Mouse (Mus musculus) hindbrain, embryonic 12.5 days (tissue): ENCODE results near the gene Cttn. TPM values are rescaled to one million over a fixed set of nuclear protein-coding genes. Genes with fewer than 3 reads are reported as not detected.
A peak's percentile ranks its signal among the peaks of the same experiment; 100 is the strongest.

Source experiments
- ATAC-seq: fragments of 200-750 bp; cut with Nextera tagmentation; 2 replicates; pipeline ENCODE4 v1.8.0; 2017; ENCODE audit warnings: moderate TSS enrichment; ENCODE audit not compliant: low FRiP score
- H3K27ac ChIP-seq: fragments of 300-500 bp; sonication (generic); 2 replicates; pipeline ENCODE4 v1.5.1; 2016; ENCODE audit warnings: mild to moderate bottlenecking
- H3K27me3 ChIP-seq: fragments of 300-500 bp; sonication (generic); 2 replicates; pipeline ENCODE4 v1.6.1; 2016; ENCODE audit warnings: mild to moderate bottlenecking
- H3K36me3 ChIP-seq: fragments of 300-500 bp; sonication (generic); 2 replicates; pipeline ENCODE4 v1.6.1; 2016; ENCODE audit warnings: mild to moderate bottlenecking
- H3K4me1 ChIP-seq: fragments of 300-500 bp; sonication (generic); 2 replicates; pipeline ENCODE4 v1.6.1; 2016
- H3K4me2 ChIP-seq: fragments of 300-500 bp; sonication (generic); replicated peaks from 2 replicates; pipeline ENCODE4 v1.6.1; 2016; ENCODE audit warnings: mild to moderate bottlenecking
- H3K4me3 ChIP-seq: fragments of 300-500 bp; sonication (generic); 2 replicates; pipeline ENCODE4 v1.5.1; 2016; ENCODE audit warnings: mild to moderate bottlenecking
- H3K9ac ChIP-seq: fragments of 300-500 bp; sonication (generic); 2 replicates; pipeline ENCODE4 v1.6.1; 2016; ENCODE audit warnings: mild to moderate bottlenecking, moderate library complexity
- H3K9me3 ChIP-seq: fragments of 300-500 bp; sonication (generic); replicated peaks from 2 replicates; pipeline ENCODE4 v1.6.1; 2016; ENCODE audit warnings: mild to moderate bottlenecking
- WGBS: fragments of 180-500 bp; shearing (Covaris S2); methylation state at CpG from one replicate; pipeline ENCODE4 v1.1.7; 2016; 5-methylcytosine and 5-hydroxymethylcytosine counted together
- polyA plus RNA-seq: library from polyadenylated mRNA; unstranded; fragments of >200 nt; fragmentation: Nextera tagmentation; extraction: Ambion mirVana; gene quantifications from 2 replicates; pipeline ENCODE4 v1.2.1, GENCODE M21; 2016

Cttn gene
- polyA plus RNA-seq, 1 experiment from 2014 or later = 198 TPM

- Histone ChIP-seq H3K36me3 (peaks cover 23% of the 10 kb centered on the region), H3K27me3 (no peaks in the 10 kb centered on the region), H3K4me1 (peaks cover 31% of the 10 kb centered on the region), H3K9me3 (no peaks in the 10 kb centered on the region), H3K27ac (peak overlapping the region; percentile 73), H3K4me2 (no peak overlapping the region), H3K4me3 (no peak overlapping the region), H3K9ac (no peak overlapping the region)
- WGBS = 45% methylated on average over 22 of the region's 22 CpGs
- peak; percentile 30; the same call in 1 of the 2 replicates for ATAC-seq
These were observed 58.6 kb downstream of the Cttn start for GRCm38 (mm10) chr7:144411967-144412906.

- ATAC-seq = no peak
- Histone ChIP-seq H3K36me3 (peaks cover 23% of the 10 kb centered on the region), H3K9me3 (no peaks in the 10 kb centered on the region), H3K4me2 (no peak overlapping the region), H3K27me3 (no peaks in the 10 kb centered on the region), H3K27ac (no peak overlapping the region), H3K4me3 (no peak overlapping the region), H3K4me1 (peaks cover 29% of the 10 kb centered on the region), H3K9ac (no peak overlapping the region)
- 80% methylated on average over 18 of the region's 18 CpGs for WGBS
These were observed 61.1 kb downstream of the Cttn start for GRCm38 (mm10) chr7:144409682-144410081.

- no peak for ATAC-seq
- Histone ChIP-seq H3K9me3 (no peaks in the 10 kb centered on the region), H3K4me3 (no peak overlapping the region), H3K27ac (no peak overlapping the region), H3K4me1 (peaks cover 29% of the 10 kb centered on the region), H3K36me3 (peaks cover 23% of the 10 kb centered on the region), H3K9ac (no peak overlapping the region), H3K4me2 (no peak overlapping the region), H3K27me3 (no peaks in the 10 kb centered on the region)
- WGBS = 70% methylated on average over 2 of the region's 2 CpGs
These were observed 62.3 kb downstream of the Cttn start for GRCm38 (mm10) chr7:144408464-144409000.

GRCm38 (mm10) chr7:144407675-144408074 lies 63.1 kb downstream of the Cttn start:
- H3K9ac ChIP-seq = no peak overlapping the region
- no peaks in the 10 kb centered on the region for H3K9me3 ChIP-seq
- H3K27me3 ChIP-seq = no peaks in the 10 kb centered on the region
- ATAC-seq = no peak
- 74% methylated on average over 4 of the region's 4 CpGs for WGBS
- H3K4me1 ChIP-seq = peaks cover 22% of the 10 kb centered on the region
- no peak overlapping the region for H3K4me3 ChIP-seq
- no peak overlapping the region for H3K4me2 ChIP-seq
- H3K27ac ChIP-seq = 0 out of 2 replicates have a peak overlapping the region, but pooled peaks have one; percentile 12
- peaks cover 23% of the 10 kb centered on the region for H3K36me3 ChIP-seq

- H3K4me2 ChIP-seq = no peak overlapping the region
- no peaks in the 10 kb centered on the region for H3K27me3 ChIP-seq
- WGBS = 77% methylated on average over 4 of the region's 4 CpGs
- ATAC-seq = no peak
- H3K9ac ChIP-seq = no peak overlapping the region
- H3K4me1 ChIP-seq = peaks cover 6% of the 10 kb centered on the region; the same call in 1 of the 2 replicates
- no peak overlapping the region for H3K4me3 ChIP-seq
- no peak overlapping the region for H3K27ac ChIP-seq
- no peaks in the 10 kb centered on the region for H3K36me3 ChIP-seq
- H3K9me3 ChIP-seq = no peaks in the 10 kb centered on the region
These were observed 68.3 kb downstream of the Cttn start for GRCm38 (mm10) chr7:144402492-144402891.

- no peaks in the 10 kb centered on the region for H3K36me3 ChIP-seq
- no peaks in the 10 kb centered on the region for H3K4me1 ChIP-seq
- no peaks in the 10 kb centered on the region for H3K9me3 ChIP-seq
- H3K27me3 ChIP-seq = no peaks in the 10 kb centered on the region
- WGBS = 87% methylated on average over 6 of the region's 6 CpGs
- H3K27ac ChIP-seq = no peak overlapping the region
- no peak overlapping the region for H3K9ac ChIP-seq
- ATAC-seq = no peak
- H3K4me3 ChIP-seq = no peak overlapping the region
- H3K4me2 ChIP-seq = no peak overlapping the region
These were observed 79.1 kb downstream of the Cttn start for GRCm38 (mm10) chr7:144391727-144392126.

GRCm38 (mm10) chr7:144390676-144391075 lies 80.1 kb downstream of the Cttn start:
- no peak for ATAC-seq
- Histone ChIP-seq H3K4me1 (no peaks in the 10 kb centered on the region), H3K4me2 (no peak overlapping the region), H3K9ac (no peak overlapping the region), H3K9me3 (no peaks in the 10 kb centered on the region), H3K27me3 (no peaks in the 10 kb centered on the region), H3K4me3 (no peak overlapping the region), H3K27ac (no peak overlapping the region), H3K36me3 (no peaks in the 10 kb centered on the region)
- WGBS = 51% methylated on average over 8 of the region's 8 CpGs

- no peak overlapping the region for H3K9ac ChIP-seq
- WGBS = 90% methylated on average over 2 of the region's 2 CpGs
- no peaks in the 10 kb centered on the region for H3K36me3 ChIP-seq
- no peak overlapping the region for H3K27ac ChIP-seq
- no peak overlapping the region for H3K4me2 ChIP-seq
- H3K4me1 ChIP-seq = no peaks in the 10 kb centered on the region
- H3K27me3 ChIP-seq = no peaks in the 10 kb centered on the region
- H3K4me3 ChIP-seq = no peak overlapping the region
- no peak for ATAC-seq
- H3K9me3 ChIP-seq = no peaks in the 10 kb centered on the region
These were observed 81.1 kb downstream of the Cttn start for GRCm38 (mm10) chr7:144389704-144390103.

- no peaks in the 10 kb centered on the region for H3K4me1 ChIP-seq
- H3K4me2 ChIP-seq = no peak overlapping the region
- no peak overlapping the region for H3K9ac ChIP-seq
- no peak overlapping the region for H3K4me3 ChIP-seq
- H3K36me3 ChIP-seq = no peaks in the 10 kb centered on the region
- no peaks in the 10 kb centered on the region for H3K27me3 ChIP-seq
- ATAC-seq = no peak
- WGBS = 92% methylated on average over 6 of the region's 6 CpGs
- H3K27ac ChIP-seq = no peak overlapping the region
- no peaks in the 10 kb centered on the region for H3K9me3 ChIP-seq
These were observed 83.3 kb downstream of the Cttn start for GRCm38 (mm10) chr7:144387537-144387936.

Other genes with a start within 250 kb of the Cttn start
- 48.9 and 49.0 TPM in 2 replicates for gene Ppfia1, start 82.7 kb upstream of the Cttn start, polyA plus RNA-seq
- gene Fadd, start 111.5 kb upstream of the Cttn start, polyA plus RNA-seq = 7.4 and 7.7 TPM in 2 replicates